ENCODE assay signal across 11 mouse cellular contexts in genomic region chr11:5298007-5298372, GRCm38 (mm10). TPM values are rescaled to one million over a fixed set of nuclear protein-coding genes. Genes with fewer than 3 reads are reported as not detected.
DNase-seq lines count a peak whose midpoint lies in the region; ATAC-seq lines count a peak whose summit lies in the region.
"Had no signal": no experiment of that assay in that cellular context is flagged by ENCODE, and none has a peak within 500 bp of the region (broad histone marks: within the 10 kb centered on the region; RNA-seq: fewer than 3 reads in every experiment).

No protein-coding gene starts in this region.

- H3K4me2 ChIP-seq in kidney, embryonic 14.5 days (replicated peaks; ENCODE audit: low read depth, low read length) = peak overlapping the region; percentile 23

- H3K27me3 ChIP-seq in kidney, embryonic 14.5 days (ENCODE audit: control insufficient read depth, insufficient read depth, low read length) = no peaks in the 10 kb centered on the region

- H3K36me3 ChIP-seq in kidney, embryonic 14.5 days (ENCODE audit: control insufficient read depth, insufficient read depth, low read length) = no peaks in the 10 kb centered on the region

- no peak overlapping the region for H3K4me3 ChIP-seq in kidney, embryonic 14.5 days (ENCODE audit: low read length)

- H3K4me1 ChIP-seq in kidney, embryonic 14.5 days (ENCODE audit: control insufficient read depth, insufficient read depth, low read length) = peaks cover 36% of the 10 kb centered on the region

- WGBS in kidney, embryonic 14.5 days = 18% methylated on average over 1 of the region's 1 CpGs

- DNase-seq in kidney, adult 9 months = no peak
- DNase-seq in thymus, postnatal 4 days = peak; percentile 25
- no peak for DNase-seq in thymus, adult 18-20 months
- DNase-seq in forelimb bud, embryonic 11.5 days (ENCODE audit: low read depth, low spot score) = peak; percentile 53
- no peak for DNase-seq in spleen, postnatal 14 days (ENCODE audit: low spot score in 2 of 2)
- no peak for DNase-seq in adrenal gland, postnatal 10 days
- DNase-seq: adrenal gland, postnatal 36 days; cerebellum, adult 11-12 months; lung, postnatal 4 days had no signal

- no peak overlapping the region for H3K9ac ChIP-seq in kidney, embryonic 14.5 days (ENCODE audit: low read depth, low read length)

- ATAC-seq in kidney, embryonic 14.5 days (ENCODE audit: low FRiP score, low TSS enrichment) = no peak
- ATAC-seq: midbrain, embryonic 16.5 days had no signal

- H3K9me3 ChIP-seq in kidney, embryonic 14.5 days (ENCODE audit: control insufficient read depth, low read length) = no peaks in the 10 kb centered on the region

- H3K27ac ChIP-seq in kidney, embryonic 14.5 days (ENCODE audit: low read depth, low read length) = peak overlapping the region; percentile 81

RNA-seq across cellular contexts. Expression of gene Kremen1, which starts 36.6 kb away (rescaled TPM):
- 7.8 and 17.2 TPM in 2 replicates for polyA plus RNA-seq in kidney, embryonic 14.5 days (2014; fragmentation: Nextera tagmentation; extraction: Ambion mirVana)
- total RNA-seq in adrenal gland, postnatal 10 days (2021) = 10 to 100 TPM; 20.4 to 27.0 TPM

Comparison
In these comparisons a context has a peak if more than half of its experiments do, and no peak if none do; other contexts are left out.
1. DNase-seq: peak in thymus, postnatal 4 days (single experiment) and forelimb bud, embryonic 11.5 days (single experiment); none in kidney, adult 9 months (single experiment), thymus, adult 18-20 months (0 of 2), spleen, postnatal 14 days (0 of 2) and adrenal gland, postnatal 10 days (single experiment).